Mouse (Mus musculus): ENCODE data around the gene Dscaml1.

GRCm38 (mm10) chr9:45651810-45652177, 225.4 kb downstream of the Dscaml1 start:
- TF ChIP-seq CTCF (IDR thresholded peaks at IDR 0.05; ENCODE audit: low read depth) (no peak), EP300 (IDR thresholded peaks at IDR 0.05; ENCODE audit: low read depth) (no peak)
